Mouse (Mus musculus): ENCODE measurements around the gene Misp. TPM values are rescaled to one million over a fixed set of nuclear protein-coding genes. Genes with fewer than 3 reads are reported as not detected.

Misp gene
- polyA plus RNA-seq, 1 experiment from 2014 or later: 0.69 TPM

DNA sequence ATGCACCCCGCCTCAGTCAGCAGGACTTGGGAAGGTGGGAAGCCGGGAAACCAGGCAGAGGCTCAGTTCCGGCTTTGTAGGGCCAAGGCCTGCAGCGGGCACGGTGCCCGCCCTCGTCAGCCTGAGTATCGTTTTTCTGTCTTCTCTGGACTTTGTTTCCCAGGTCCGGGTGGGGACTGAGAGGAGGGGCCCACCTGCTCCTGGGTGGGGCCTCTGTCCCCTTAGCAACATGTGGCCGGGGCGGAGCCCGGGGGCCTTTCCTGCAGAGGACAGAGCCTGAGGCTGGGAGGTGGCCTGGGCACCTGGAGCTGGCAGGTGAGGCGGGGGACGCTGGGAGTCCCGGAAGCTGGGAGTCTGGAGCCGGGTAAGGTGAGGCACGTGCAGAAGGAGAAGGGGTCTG, 1.6 kb downstream of the Misp start:
- Histone ChIP-seq H3K4me1 (replicated peaks; ENCODE audit: control insufficient read depth, insufficient read depth, low read length) (peaks cover 4% of the 10 kb centered on the region; the same call in 1 of the 2 replicates), H3K27ac (ENCODE audit: low read depth, low read length) (no peak overlapping the region), H3K9ac (ENCODE audit: low read depth, low read length) (no peak overlapping the region), H3K36me3 (ENCODE audit: control insufficient read depth, insufficient read depth, low read length) (peaks cover 9% of the 10 kb centered on the region), H3K4me3 (ENCODE audit: low read depth, low read length) (no peak overlapping the region), H3K9me3 (ENCODE audit: control insufficient read depth, low read length) (no peaks in the 10 kb centered on the region), H3K27me3 (ENCODE audit: control insufficient read depth, insufficient read depth, low read length) (no peaks in the 10 kb centered on the region), H3K4me2 (replicated peaks; ENCODE audit: low read depth, low read length) (no peak overlapping the region)
- DNase-seq (ENCODE audit: low spot score): no peak
- WGBS: 40% methylated on average over 17 of the region's 17 CpGs
- ATAC-seq (ENCODE audit: low FRiP score): peak; percentile 38

GRCm38 (mm10) chr10:79823011-79823410, 2.2 kb downstream of the Misp start:
- Histone ChIP-seq H3K27ac (ENCODE audit: low read depth, low read length) (peak overlapping the region; percentile 53; the same call in 1 of the 2 replicates), H3K4me1 (replicated peaks; ENCODE audit: control insufficient read depth, insufficient read depth, low read length) (peaks cover 4% of the 10 kb centered on the region; the same call in 1 of the 2 replicates), H3K4me3 (ENCODE audit: low read depth, low read length) (no peak overlapping the region), H3K36me3 (ENCODE audit: control insufficient read depth, insufficient read depth, low read length) (peaks cover 9% of the 10 kb centered on the region), H3K9ac (ENCODE audit: low read depth, low read length) (no peak overlapping the region), H3K9me3 (ENCODE audit: control insufficient read depth, low read length) (no peaks in the 10 kb centered on the region), H3K27me3 (ENCODE audit: control insufficient read depth, insufficient read depth, low read length) (no peaks in the 10 kb centered on the region), H3K4me2 (replicated peaks; ENCODE audit: low read depth, low read length) (no peak overlapping the region)
- ATAC-seq (ENCODE audit: low FRiP score) (no peak), DNase-seq (ENCODE audit: low spot score) (no peak)
- WGBS: 78% methylated on average over 6 of the region's 6 CpGs

DNA sequence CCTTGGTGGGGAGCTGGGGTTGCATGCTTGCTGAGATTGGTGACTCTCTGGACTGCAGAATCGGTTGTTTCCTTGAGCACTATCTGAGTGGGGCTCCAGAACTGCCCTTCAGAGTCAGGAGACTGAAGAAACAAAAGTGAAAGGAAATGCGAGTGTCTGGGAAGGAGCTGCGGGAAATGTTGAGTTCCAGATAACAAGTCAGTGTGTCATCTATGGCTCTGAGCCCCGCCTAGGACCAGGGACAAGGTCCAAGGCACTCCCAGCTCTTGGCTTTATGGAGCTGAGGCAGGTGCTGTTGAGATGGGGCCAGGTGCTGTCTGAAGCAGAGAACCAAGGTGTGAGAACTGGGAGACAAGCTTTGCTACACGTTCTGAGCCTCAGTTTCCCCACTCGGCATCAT, 3.6 kb downstream of the Misp start:
- Histone ChIP-seq H3K4me1 (replicated peaks; ENCODE audit: control insufficient read depth, insufficient read depth, low read length) (peaks cover 4% of the 10 kb centered on the region; the same call in 1 of the 2 replicates), H3K27me3 (ENCODE audit: control insufficient read depth, insufficient read depth, low read length) (no peaks in the 10 kb centered on the region), H3K36me3 (ENCODE audit: control insufficient read depth, insufficient read depth, low read length) (peaks cover 4% of the 10 kb centered on the region), H3K9me3 (ENCODE audit: control insufficient read depth, low read length) (no peaks in the 10 kb centered on the region), H3K4me3 (ENCODE audit: low read depth, low read length) (no peak overlapping the region), H3K4me2 (replicated peaks; ENCODE audit: low read depth, low read length) (no peak overlapping the region), H3K9ac (ENCODE audit: low read depth, low read length) (no peak overlapping the region), H3K27ac (ENCODE audit: low read depth, low read length) (no peak overlapping the region)
- DNase-seq (ENCODE audit: low spot score): no peak
- ATAC-seq (ENCODE audit: low FRiP score): no peak
- 78% methylated on average over 6 of the region's 6 CpGs for WGBS

- no peaks in the 10 kb centered on the region for H3K36me3 ChIP-seq (ENCODE audit: control insufficient read depth, insufficient read depth, low read length)
These were observed 10.8 kb downstream of the Misp start for GRCm38 (mm10) chr10:79831583-79831982.

DNA sequence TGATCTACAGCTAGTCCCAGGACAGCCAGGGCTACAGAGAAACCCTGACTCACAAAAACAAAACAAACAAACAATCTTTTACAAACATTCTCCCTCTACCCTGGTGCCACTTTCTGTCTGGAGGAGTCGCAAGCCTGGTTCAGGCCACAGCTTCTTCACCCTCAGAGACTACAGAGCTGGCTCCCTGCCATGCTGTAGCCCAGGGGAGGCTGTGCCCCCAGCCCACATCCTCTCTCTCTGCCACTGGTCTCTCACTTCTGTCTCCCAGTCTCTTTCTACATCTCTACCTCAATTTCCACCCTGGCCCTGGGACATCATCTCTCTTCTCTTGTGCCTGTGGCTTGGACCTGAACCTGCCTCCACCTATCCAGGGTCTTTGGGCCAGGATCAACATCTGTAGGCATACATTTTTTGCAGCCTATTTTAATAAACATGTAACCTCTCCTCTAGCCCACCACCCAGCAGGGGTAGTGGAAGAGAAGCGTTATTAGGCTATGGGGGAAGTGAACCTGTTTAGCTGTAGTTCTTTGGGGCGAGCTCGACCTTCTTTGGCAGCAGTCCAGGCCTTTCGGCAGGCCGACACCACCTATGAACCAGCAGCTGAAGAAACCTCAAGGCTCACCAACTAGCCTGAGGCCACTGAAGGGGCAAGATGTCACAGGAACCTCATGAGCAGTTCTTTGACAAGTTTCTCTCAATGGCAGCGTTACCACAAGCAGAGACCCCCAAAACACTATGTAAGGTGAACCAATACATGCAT, 11.4 kb downstream of the Misp start:
- Histone ChIP-seq H3K27ac (ENCODE audit: low read depth, low read length) (no peak overlapping the region), H3K27me3 (ENCODE audit: control insufficient read depth, insufficient read depth, low read length) (no peaks in the 10 kb centered on the region), H3K4me1 (replicated peaks; ENCODE audit: control insufficient read depth, insufficient read depth, low read length) (no peaks in the 10 kb centered on the region), H3K4me2 (replicated peaks; ENCODE audit: low read depth, low read length) (no peak overlapping the region), H3K9ac (ENCODE audit: low read depth, low read length) (no peak overlapping the region), H3K36me3 (ENCODE audit: control insufficient read depth, insufficient read depth, low read length) (no peaks in the 10 kb centered on the region), H3K4me3 (ENCODE audit: low read depth, low read length) (no peak overlapping the region), H3K9me3 (ENCODE audit: control insufficient read depth, low read length) (no peaks in the 10 kb centered on the region)
- DNase-seq (ENCODE audit: low spot score) (no peak), ATAC-seq (ENCODE audit: low FRiP score) (no peak)
- 84% methylated on average over 7 of the region's 7 CpGs for WGBS

More at GRCm38 (mm10) chr10:79831583-79831982, 10.8 kb downstream of the Misp start:
- H3K9ac ChIP-seq (ENCODE audit: low read depth, low read length): no peak overlapping the region
- H3K4me3 ChIP-seq (ENCODE audit: low read depth, low read length): no peak overlapping the region
- no peaks in the 10 kb centered on the region for H3K9me3 ChIP-seq (ENCODE audit: control insufficient read depth, low read length)
- no peak overlapping the region for H3K4me2 ChIP-seq (replicated peaks; ENCODE audit: low read depth, low read length)
- no peaks in the 10 kb centered on the region for H3K4me1 ChIP-seq (replicated peaks; ENCODE audit: control insufficient read depth, insufficient read depth, low read length)
- DNase-seq (ENCODE audit: low spot score) (no peak), ATAC-seq (ENCODE audit: low FRiP score) (no peak)
- H3K27ac ChIP-seq (ENCODE audit: low read depth, low read length): no peak overlapping the region
- WGBS: 82% methylated on average over 3 of the region's 3 CpGs
- no peaks in the 10 kb centered on the region for H3K27me3 ChIP-seq (ENCODE audit: control insufficient read depth, insufficient read depth, low read length)

DNA sequence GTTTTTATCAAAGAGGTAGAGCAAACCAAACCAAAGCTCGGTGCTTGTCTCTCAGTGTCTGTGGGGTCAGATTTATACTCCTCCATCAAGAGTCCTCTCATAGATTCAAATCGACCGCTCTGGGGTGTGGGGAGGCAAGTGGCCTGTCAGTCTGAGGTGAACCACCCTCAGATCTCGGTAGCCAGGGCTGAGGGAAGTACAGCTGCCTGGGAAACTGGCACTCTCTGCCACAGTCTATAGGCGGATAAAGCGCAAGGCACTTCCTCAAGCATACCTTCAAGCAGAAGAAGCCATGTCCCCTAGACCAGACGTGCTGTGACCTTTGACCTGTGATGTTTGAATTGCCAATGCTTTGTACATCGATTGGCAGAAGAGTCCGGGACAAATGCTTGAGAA, 12.0 kb downstream of the Misp start:
- no peak for DNase-seq (ENCODE audit: low spot score)
- no peak overlapping the region for H3K4me2 ChIP-seq (replicated peaks; ENCODE audit: low read depth, low read length)
- no peak overlapping the region for H3K9ac ChIP-seq (ENCODE audit: low read depth, low read length)
- H3K4me1 ChIP-seq (replicated peaks; ENCODE audit: control insufficient read depth, insufficient read depth, low read length): no peaks in the 10 kb centered on the region
- H3K4me3 ChIP-seq (ENCODE audit: low read depth, low read length): no peak overlapping the region
- no peaks in the 10 kb centered on the region for H3K36me3 ChIP-seq (ENCODE audit: control insufficient read depth, insufficient read depth, low read length)
- WGBS: 71% methylated on average over 9 of the region's 9 CpGs
- H3K9me3 ChIP-seq (ENCODE audit: control insufficient read depth, low read length): no peaks in the 10 kb centered on the region
- ATAC-seq (ENCODE audit: low FRiP score): no peak
- H3K27ac ChIP-seq (ENCODE audit: low read depth, low read length): no peak overlapping the region
- no peaks in the 10 kb centered on the region for H3K27me3 ChIP-seq (ENCODE audit: control insufficient read depth, insufficient read depth, low read length)

DNA sequence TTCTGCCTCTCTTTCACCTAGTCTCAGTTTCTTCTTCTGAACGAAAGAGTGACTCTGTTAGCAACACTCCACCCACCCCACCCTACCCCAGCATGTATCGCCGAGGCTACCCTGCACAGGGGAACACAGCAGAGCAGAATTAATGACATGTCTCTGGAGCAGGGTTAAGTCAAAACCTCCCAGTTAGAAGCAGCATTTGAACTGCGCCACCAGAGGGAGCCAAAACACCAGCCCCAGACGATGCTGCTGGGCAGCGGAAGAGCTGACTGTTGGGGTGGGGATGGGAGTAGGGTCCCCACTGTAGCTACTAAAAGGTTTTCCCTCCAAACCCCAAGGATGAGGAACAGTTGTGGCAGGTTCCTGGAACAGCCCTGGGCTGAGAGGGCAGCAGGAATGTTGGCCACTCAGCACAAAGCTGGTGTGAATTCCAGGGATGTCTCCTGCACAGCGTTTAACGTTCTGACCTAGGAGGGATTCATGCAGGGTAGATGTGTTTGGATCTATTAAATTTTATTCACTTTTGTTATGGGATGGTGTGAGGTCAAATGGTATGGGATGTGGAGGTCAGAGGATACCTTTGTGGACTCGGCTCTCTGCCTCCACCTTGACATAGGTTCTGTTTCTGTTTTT, 14.1 kb downstream of the Misp start:
- Histone ChIP-seq H3K4me2 (replicated peaks; ENCODE audit: low read depth, low read length) (no peak overlapping the region), H3K4me3 (ENCODE audit: low read depth, low read length) (no peak overlapping the region), H3K9me3 (ENCODE audit: control insufficient read depth, low read length) (no peaks in the 10 kb centered on the region), H3K36me3 (ENCODE audit: control insufficient read depth, insufficient read depth, low read length) (no peaks in the 10 kb centered on the region), H3K27ac (ENCODE audit: low read depth, low read length) (no peak overlapping the region), H3K27me3 (ENCODE audit: control insufficient read depth, insufficient read depth, low read length) (no peaks in the 10 kb centered on the region), H3K4me1 (replicated peaks; ENCODE audit: control insufficient read depth, insufficient read depth, low read length) (no peaks in the 10 kb centered on the region), H3K9ac (ENCODE audit: low read depth, low read length) (no peak overlapping the region)
- peak; percentile 59; the same call in 1 of the 2 replicates for ATAC-seq (ENCODE audit: low FRiP score)
- peak; percentile 87 for DNase-seq (ENCODE audit: low spot score)
- WGBS: 25% methylated on average over 9 of the region's 9 CpGs

DNA sequence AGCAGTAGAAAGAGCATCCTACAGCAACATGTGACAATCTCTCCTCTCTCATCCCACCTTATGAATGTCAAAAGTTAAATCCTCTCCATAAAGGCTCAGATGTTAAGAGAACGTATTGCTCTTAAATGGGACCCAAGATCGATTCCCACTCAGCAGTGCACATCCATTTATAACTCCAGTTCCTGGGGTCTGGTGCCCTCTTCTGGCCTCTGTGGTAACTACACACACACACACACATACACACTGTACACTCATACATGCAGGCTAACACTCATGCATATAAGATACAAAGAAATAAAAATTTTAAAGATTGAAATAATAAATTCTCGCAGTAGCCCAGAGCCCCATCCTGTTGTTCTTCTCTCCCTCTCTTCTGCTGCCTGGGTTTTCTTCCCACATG, 16.1 kb downstream of the Misp start:
- H3K9ac ChIP-seq (ENCODE audit: low read depth, low read length): no peak overlapping the region
- H3K4me3 ChIP-seq (ENCODE audit: low read depth, low read length): no peak overlapping the region
- H3K4me1 ChIP-seq (replicated peaks; ENCODE audit: control insufficient read depth, insufficient read depth, low read length): no peaks in the 10 kb centered on the region
- 96% methylated on average over 3 of the region's 3 CpGs for WGBS
- ATAC-seq (ENCODE audit: low FRiP score) (no peak), DNase-seq (ENCODE audit: low spot score) (no peak)
- H3K4me2 ChIP-seq (replicated peaks; ENCODE audit: low read depth, low read length): no peak overlapping the region
- H3K9me3 ChIP-seq (ENCODE audit: control insufficient read depth, low read length): no peaks in the 10 kb centered on the region
- no peaks in the 10 kb centered on the region for H3K36me3 ChIP-seq (ENCODE audit: control insufficient read depth, insufficient read depth, low read length)
- H3K27me3 ChIP-seq (ENCODE audit: control insufficient read depth, insufficient read depth, low read length): no peaks in the 10 kb centered on the region
- H3K27ac ChIP-seq (ENCODE audit: low read depth, low read length): no peak overlapping the region

- Histone ChIP-seq H3K9me3 (ENCODE audit: control insufficient read depth, low read length) (no peaks in the 10 kb centered on the region), H3K27ac (ENCODE audit: low read depth, low read length) (no peak overlapping the region), H3K4me1 (replicated peaks; ENCODE audit: control insufficient read depth, insufficient read depth, low read length) (no peaks in the 10 kb centered on the region), H3K9ac (ENCODE audit: low read depth, low read length) (no peak overlapping the region), H3K4me3 (ENCODE audit: low read depth, low read length) (no peak overlapping the region), H3K36me3 (ENCODE audit: control insufficient read depth, insufficient read depth, low read length) (no peaks in the 10 kb centered on the region), H3K27me3 (ENCODE audit: control insufficient read depth, insufficient read depth, low read length) (no peaks in the 10 kb centered on the region), H3K4me2 (replicated peaks; ENCODE audit: low read depth, low read length) (no peak overlapping the region)
- DNase-seq (ENCODE audit: low spot score) (no peak), ATAC-seq (ENCODE audit: low FRiP score) (no peak)
- WGBS: 80% methylated on average over 2 of the region's 2 CpGs
These were observed 17.4 kb downstream of the Misp start for GRCm38 (mm10) chr10:79838151-79838550.

All from hindbrain, embryonic 11.5 days (tissue).